Mouse (Mus musculus): ENCODE results near the gene Rap1gap.

Gene Rap1gap

DNA sequence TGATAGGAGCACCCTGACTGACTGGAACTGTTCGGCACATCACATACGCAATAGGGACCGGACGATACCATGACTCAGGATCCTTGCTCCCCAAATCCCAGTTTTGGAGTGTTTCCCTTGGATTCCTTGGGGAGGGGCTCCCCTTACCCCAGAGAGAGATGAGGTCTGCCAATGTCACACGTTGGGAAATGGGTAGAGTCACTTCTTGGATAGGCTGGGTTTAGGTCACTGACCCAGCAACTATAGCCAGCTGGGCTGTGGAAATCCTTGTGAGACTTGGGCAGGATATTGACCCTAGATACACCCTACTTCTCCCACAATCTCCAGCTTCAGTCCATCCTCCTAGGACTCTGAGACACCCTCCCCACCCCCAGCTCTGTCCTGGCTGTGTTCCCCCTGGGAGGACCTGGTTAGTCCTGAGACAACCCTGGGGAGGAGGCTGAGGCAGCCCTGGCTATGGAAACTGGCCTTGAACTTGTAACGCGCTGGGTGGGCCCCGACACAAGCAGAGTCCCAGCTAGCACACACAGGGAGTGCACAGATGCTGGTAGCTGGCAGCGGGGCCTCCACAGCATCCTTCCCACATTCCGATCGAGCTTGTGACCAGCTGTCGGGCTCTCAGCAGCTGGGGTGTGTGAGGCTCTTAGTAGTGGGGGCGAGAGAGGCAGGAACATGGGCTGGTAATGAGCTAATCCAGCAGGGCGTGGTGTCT, 106.5 kb downstream of the Rap1gap start:
- in situ Hi-C loops (cut with MboI; ENCODE audit: low sequenced_read_pairs), result no loop called here

DNA sequence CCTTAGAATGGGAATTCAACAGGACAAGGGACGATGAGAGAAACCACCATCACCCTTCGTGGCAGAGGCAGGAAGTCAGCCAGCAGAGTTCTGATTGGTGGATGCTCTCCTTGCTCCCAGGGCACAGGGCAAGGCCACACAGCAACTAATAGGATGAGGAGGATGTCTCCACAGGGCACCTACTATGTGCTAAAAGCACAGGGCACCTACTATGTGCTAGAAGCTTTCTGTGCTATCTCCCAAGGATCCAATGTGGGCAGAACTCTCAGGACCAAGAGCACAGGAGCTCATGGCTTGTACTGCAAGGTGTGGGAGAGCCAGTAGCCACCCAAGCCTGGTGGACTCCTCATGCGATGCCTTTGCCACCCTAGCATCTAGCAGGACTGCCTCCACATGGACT, 107.2 kb downstream of the Rap1gap start:
- in situ Hi-C loops (cut with MboI; ENCODE audit: low sequenced_read_pairs), result no loop called here

DNA sequence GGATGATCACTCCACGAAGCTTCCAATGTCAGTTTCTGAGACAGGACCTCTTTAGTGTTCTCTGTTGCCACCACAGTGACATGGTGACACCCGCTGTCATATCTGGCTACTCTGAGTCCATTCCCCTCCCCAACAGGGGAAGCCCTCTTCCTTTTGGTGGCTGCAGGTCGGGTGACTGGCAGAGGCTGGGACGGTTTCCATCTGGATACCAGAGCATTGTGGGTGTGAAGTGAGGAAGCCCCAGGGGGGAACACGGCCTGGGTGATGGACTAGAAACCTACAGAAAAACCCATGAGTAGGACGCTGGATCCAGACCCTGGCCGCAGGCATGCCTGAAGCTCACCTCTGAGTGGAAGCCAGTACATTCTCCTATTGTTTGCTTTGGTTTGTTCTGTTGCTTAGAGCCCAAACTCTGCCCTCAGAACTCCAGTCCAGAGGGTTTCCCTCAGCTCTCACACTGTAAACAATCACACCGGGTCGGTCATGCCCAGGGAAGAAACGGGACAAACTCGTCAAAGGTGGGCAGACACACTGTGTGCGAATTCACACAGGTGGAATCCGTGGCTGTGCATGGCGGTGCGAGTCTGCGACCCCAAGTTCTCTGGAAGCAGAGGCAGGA, 108.0 kb downstream of the Rap1gap start:
- in situ Hi-C loops (cut with MboI; ENCODE audit: low sequenced_read_pairs), result no loop called here

DNA sequence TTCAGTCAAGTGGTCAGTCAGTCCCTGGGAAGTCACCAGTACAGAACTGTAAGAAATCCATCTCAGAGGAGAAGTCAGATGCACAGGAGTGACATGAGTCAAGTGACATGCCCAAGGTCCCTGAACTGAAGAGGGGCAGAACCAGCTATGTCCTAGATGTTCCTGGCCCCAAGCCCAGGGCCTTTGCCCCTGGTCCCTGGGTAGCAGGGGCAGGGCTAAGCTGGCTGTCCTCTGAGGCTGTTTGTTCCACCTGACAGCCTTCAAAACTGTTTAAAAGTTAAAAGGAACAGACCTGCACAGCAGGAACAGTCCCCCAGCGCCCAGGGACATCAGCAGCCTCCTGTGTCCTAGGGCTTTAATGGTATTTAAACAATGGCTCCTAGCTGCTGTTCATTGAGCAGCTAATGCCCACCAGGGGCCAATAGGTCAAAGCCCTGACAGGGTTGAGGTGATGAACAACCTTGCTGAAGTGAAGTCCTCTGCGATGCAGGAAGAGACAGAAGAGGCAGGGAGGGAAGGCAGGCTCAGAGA, 108.9 kb downstream of the Rap1gap start:
- in situ Hi-C loops (cut with MboI; ENCODE audit: low sequenced_read_pairs), result no loop called here

DNA sequence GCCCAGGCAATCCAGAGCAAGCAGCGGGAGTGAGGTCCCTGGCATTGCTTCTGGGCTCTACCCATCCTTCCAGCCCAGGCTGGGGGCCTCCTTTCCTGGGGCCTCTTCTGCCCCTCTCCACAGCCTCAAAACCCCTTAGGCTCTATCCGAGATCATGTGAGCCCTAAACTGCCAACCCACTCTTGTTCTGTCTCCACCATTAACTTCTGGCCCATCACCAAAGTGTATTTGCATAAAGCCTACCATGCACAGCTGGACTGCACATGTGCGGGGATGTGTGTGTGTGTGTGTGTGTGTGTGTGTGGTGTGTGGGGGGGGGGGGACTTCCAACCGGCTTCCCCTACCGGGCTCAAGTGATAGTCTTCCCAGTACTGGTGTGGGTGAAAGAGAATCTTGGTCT, 109.5 kb downstream of the Rap1gap start:
- in situ Hi-C loops (cut with MboI; ENCODE audit: low sequenced_read_pairs), result no loop called here

DNA sequence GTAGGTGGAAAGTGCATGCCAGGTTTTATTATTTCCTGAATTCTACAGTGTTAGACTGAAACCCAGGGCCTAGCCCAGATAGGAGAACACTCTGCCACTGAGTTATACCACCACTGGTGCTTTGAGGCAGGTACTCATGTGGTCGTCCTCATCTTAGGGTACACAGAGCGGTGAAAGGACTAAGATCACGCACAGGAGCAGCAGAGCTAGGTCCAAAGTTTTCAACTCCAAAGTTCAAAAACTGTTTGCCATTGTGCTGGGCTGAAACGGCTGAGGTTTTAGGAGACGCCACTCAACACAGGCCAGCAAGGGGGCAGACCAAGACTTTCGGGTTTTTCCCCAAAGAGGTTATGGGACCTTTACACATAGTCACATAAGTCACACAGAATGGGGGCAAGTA, 110.0 kb downstream of the Rap1gap start:
- in situ Hi-C loops (cut with MboI; ENCODE audit: low sequenced_read_pairs), result no loop called here

DNA sequence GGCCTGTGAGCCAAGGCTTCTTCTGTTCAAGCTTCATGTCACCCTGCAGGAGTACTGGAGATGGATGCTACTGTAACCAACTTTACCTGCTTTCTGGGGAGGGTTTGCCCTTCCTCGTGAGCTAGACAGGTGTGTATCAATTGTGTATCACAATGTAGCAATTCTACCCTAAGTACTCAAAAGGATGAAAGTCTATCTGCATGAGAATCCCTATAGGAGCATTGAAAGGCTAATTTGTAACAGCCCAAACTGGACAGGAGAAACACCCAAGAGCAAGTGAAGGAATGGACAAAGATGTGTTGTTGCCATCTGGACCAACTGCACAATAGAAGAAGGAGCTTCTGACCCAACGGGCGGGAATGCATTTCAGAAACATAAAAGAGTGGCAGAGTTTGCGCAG, 113.3 kb downstream of the Rap1gap start:
- in situ Hi-C loops (cut with MboI; ENCODE audit: low sequenced_read_pairs), result no loop called here

DNA sequence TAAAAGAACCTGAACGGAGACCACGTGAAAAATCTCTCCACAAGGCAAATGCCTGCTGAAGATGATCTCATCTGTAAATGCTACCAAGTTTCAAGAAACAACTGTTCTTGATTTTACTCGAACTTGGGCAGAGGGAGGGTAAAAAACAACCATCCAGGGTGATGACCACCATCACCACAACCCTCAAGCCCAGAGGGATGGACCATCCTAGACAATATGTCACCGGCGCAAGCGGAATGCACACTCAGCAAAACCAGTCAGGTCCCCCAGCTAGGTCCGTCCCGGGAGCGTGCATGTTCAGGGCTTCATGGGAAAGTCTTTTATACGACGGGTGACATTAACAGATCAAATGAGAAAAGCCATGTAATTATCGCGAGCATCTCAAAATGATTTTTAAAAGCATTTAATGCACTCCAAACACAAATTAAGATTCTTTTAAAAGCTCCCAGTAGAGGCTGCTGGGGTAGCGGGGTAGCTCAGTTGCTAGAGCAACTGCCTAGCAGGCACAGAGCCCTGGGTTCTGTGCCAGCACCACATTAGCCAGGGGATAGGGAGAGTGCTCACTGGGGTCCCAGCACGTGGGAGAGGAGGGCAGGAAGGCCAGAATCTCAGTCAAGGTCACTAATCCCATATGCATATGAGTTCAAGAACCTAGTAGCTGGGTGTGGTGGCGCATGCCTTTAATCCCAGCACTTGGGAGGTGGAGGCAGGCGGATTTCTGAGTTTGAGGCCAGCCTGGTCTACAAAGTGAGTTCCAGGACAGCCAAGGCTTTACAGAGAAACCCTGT, 114.1 kb downstream of the Rap1gap start:
- in situ Hi-C loops (cut with MboI; ENCODE audit: low sequenced_read_pairs), result no loop called here

Data from CH12F3 (cell line).